Mouse (Mus musculus) MEL (cell line): ENCODE data around the gene Nanp.
A peak's percentile ranks its signal among the peaks of the same experiment; 100 is the strongest.

Experiments
- CHD2 ChIP-seq: IDR thresholded peaks from 2 replicates; pipeline ENCODE4 v1.6.1; 2011; ENCODE audit warnings: low read length, improper control_type of control experiment
- CTCF ChIP-seq, 3 experiments: IDR thresholded peaks in 2 of 3; conservative IDR thresholded peaks in 1 of 3; 2 replicates each; pipeline ENCODE4 v1.5.1; 2011 to 2012; ENCODE audit warnings: low read length in 3 of 3, low read depth in 2 of 3, mild to moderate bottlenecking in 2 of 3, improper control_type of control experiment in 1 of 3, inconsistent platforms in 1 of 3, mixed read lengths in 1 of 3, moderate library complexity in 1 of 3; ENCODE audit not compliant: control insufficient read depth in 1 of 3, insufficient read depth in 1 of 3, poor library complexity in 1 of 3, severe bottlenecking in 1 of 3
- E2F4 ChIP-seq: IDR thresholded peaks from 2 replicates; pipeline ENCODE4 v1.6.1; 2011; ENCODE audit warnings: low read depth, low read length, improper control_type of control experiment, borderline replicate concordance
- EP300 ChIP-seq, 2 experiments: IDR thresholded peaks; 2 replicates each; pipeline ENCODE4 v1.6.1; 2011; ENCODE audit warnings: improper control_type of control experiment in 2 of 2, low read length in 2 of 2, low read depth in 1 of 2, mild to moderate bottlenecking in 1 of 2
- KAT2A ChIP-seq: conservative IDR thresholded peaks from 2 replicates; pipeline ENCODE4 v1.6.1; 2012; ENCODE audit warnings: low read depth, low read length, improper control_type of control experiment, inconsistent platforms
- MAX ChIP-seq: IDR thresholded peaks from 2 replicates; pipeline ENCODE4 v1.6.1; 2011; ENCODE audit warnings: low read length, improper control_type of control experiment
- MEF2A ChIP-seq: IDR thresholded peaks from 2 replicates; pipeline ENCODE4 v1.6.1; 2014; ENCODE audit warnings: low read depth, mild to moderate bottlenecking, inconsistent platforms, low read length, improper control_type of control experiment; ENCODE audit not compliant: poor library complexity, insufficient replicate concordance, severe bottlenecking; ENCODE audit errors: extremely low read depth
- POLR2A ChIP-seq, 2 experiments: IDR thresholded peaks; 2 replicates each; pipeline ENCODE4 v1.6.1; 2011 to 2012; ENCODE audit warnings: low read length in 2 of 2, mild to moderate bottlenecking in 2 of 2, control low read depth in 1 of 2, improper control_type of control experiment in 1 of 2, low read depth in 1 of 2, moderate library complexity in 1 of 2; ENCODE audit not compliant: control insufficient read depth in 1 of 2, insufficient read depth in 1 of 2, poor library complexity in 1 of 2
- RAD21 ChIP-seq: IDR thresholded peaks from 2 replicates; pipeline ENCODE4 v1.6.1; 2011; ENCODE audit warnings: mild to moderate bottlenecking, low read depth, low read length, improper control_type of control experiment
- RCOR1 ChIP-seq: IDR thresholded peaks from 2 replicates; pipeline ENCODE4 v1.6.1; 2012; ENCODE audit warnings: low read depth, mild to moderate bottlenecking, inconsistent platforms, low read length, improper control_type of control experiment
- TBP ChIP-seq: IDR thresholded peaks from 2 replicates; pipeline ENCODE4 v1.8.0; 2011; ENCODE audit warnings: low read depth, low read length, improper control_type of control experiment
- UBTF ChIP-seq: IDR thresholded peaks from 2 replicates; pipeline ENCODE4 v1.6.1; 2012; ENCODE audit warnings: low read depth, mild to moderate bottlenecking, inconsistent platforms, low read length, improper control_type of control experiment, moderate library complexity, borderline replicate concordance; ENCODE audit not compliant: insufficient read depth
- USF1 ChIP-seq: IDR thresholded peaks from 2 replicates; pipeline ENCODE4 v1.6.1; 2014; ENCODE audit warnings: low read depth, mild to moderate bottlenecking, inconsistent platforms, low read length, improper control_type of control experiment, moderate library complexity
- ZMIZ1 ChIP-seq: IDR thresholded peaks from 2 replicates; pipeline ENCODE4 v1.6.1; 2012; ENCODE audit warnings: low read depth, mild to moderate bottlenecking, inconsistent platforms, low read length, improper control_type of control experiment, moderate library complexity

DNA sequence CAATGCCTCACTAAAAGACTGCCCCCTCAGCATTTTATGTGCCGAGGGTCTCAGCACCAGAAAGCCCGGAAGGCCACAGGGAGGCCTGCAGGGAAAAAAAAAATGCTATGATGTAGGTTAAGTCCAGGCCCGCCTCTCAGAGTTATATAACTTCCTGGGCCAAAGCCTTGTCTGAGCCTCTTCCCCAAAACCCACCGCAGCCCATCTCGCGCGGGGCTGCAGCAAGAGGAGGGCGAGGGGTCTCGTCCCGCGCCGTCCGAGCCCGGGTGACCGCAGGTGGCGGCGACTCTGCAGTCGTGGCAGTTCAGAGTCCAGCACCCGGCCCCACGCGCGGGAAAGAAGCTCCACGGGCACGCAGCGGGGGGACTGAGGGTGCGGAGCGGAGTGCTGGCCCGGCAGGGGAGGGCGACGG lies 381 bp downstream of the Nanp start:
- TF ChIP-seq UBTF (no peak), TBP (no peak), CTCF (IDR thresholded peaks at IDR 0.05 in 2 of 3, conservative IDR thresholded peaks at IDR 0.05 in 1 of 3; ENCODE audit: control insufficient read depth in 1 of 3, insufficient read depth in 1 of 3, low read depth in 2 of 3, low read length in 3 of 3, poor library complexity in 1 of 3, severe bottlenecking in 1 of 3) (no peak), POLR2A (IDR thresholded peaks at IDR 0.05; ENCODE audit: control insufficient read depth in 1 of 2, insufficient read depth in 1 of 2, low read depth in 1 of 2, low read length in 2 of 2, poor library complexity in 1 of 2) (no peak), E2F4 (no peak), MAX (no peak), CHD2 (no peak), RAD21 (no peak), EP300 (IDR thresholded peaks at IDR 0.05; ENCODE audit: low read depth in 1 of 2, low read length in 2 of 2) (no peak), RCOR1 (no peak), KAT2A (peak; percentile 3; the same call in 1 of the 2 replicates), ZMIZ1 (no peak), USF1 (no peak), MEF2A (no peak)
